Mouse (Mus musculus) ES-Bruce4 (cell line): ENCODE data around the gene Card14.

Experiments used
- CTCF ChIP-seq: IDR thresholded peaks from one replicate; pipeline ENCODE4 v1.8.1; 2011; ENCODE audit warnings: low read depth, low read length
- EP300 ChIP-seq: IDR thresholded peaks from 2 replicates; pipeline ENCODE4 v1.6.1; 2011; ENCODE audit warnings: low read depth, low read length; ENCODE audit not compliant: insufficient read depth
- POLR2A ChIP-seq: IDR thresholded peaks from one replicate; pipeline ENCODE4 v1.8.1; 2011; ENCODE audit warnings: low read length; ENCODE audit not compliant: insufficient read depth

GRCm38 (mm10) chr11:119392800-119393482, 85.4 kb downstream of the Card14 start, which contains the start of gene Rnf213:
- TF ChIP-seq POLR2A (no peak), EP300 (no peak), CTCF (no peak)
